Comparison of ENCODE assay signal across 23 mouse cellular contexts in the genomic region with DNA sequence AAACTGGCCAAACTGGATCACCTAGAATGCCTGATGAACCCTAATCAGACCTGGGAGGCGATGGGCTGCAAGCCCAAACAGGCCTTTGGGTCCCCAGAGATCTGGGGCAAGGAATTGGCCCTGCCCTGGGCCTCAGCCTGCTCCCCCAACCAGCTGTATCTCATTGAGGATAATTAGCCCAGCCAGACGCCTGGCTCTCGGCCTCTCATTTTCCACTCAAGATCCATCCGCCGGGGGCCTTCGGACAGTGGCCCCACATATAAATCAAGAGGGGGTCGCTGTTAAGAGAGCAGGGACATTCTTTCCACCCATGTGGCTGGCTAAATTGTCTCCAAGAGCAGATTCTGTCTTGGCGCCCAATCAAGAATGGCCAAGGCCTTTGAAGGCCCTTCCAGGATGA. TPM values are rescaled to one million over a fixed set of nuclear protein-coding genes. Genes with fewer than 3 reads are reported as not detected.
DNase-seq lines count a peak whose midpoint lies in the region; ATAC-seq lines count a peak whose summit lies in the region.
"Had no signal": no experiment of that assay in that cellular context is flagged by ENCODE, and none has a peak within 500 bp of the region (broad histone marks: within the 10 kb centered on the region; RNA-seq: fewer than 3 reads in every experiment).

No protein-coding gene starts in this region.

- no peaks in the 10 kb centered on the region for H3K9me3 ChIP-seq in kidney, embryonic 15.5 days (replicated peaks)
- H3K9me3 ChIP-seq: heart, embryonic 10.5 days; hindbrain, embryonic 15.5 days; neural tube, embryonic 13.5 days had no signal

- no peak overlapping the region for H3K4me2 ChIP-seq in kidney, embryonic 15.5 days
- H3K4me2 ChIP-seq: embryonic facial prominence, embryonic 13.5 days; hindbrain, embryonic 15.5 days; liver, embryonic 11.5 days; neural tube, embryonic 13.5 days had no signal

- no peaks in the 10 kb centered on the region for H3K27me3 ChIP-seq in kidney, embryonic 15.5 days
- H3K27me3 ChIP-seq: embryonic facial prominence, embryonic 13.5 days; hindbrain, embryonic 15.5 days; neural tube, embryonic 13.5 days; Patski had no signal

- peaks cover 15% of the 10 kb centered on the region; the same call in 1 of the 2 replicates for H3K4me1 ChIP-seq in kidney, embryonic 15.5 days
- H3K4me1 ChIP-seq: hindbrain, embryonic 15.5 days; midbrain, embryonic 10.5 days; neural tube, embryonic 13.5 days had no signal

- DNase-seq in kidney, adult 18-20 months: no peak
- DNase-seq in urinary bladder, postnatal 36 days (ENCODE audit: low spot score in 2 of 2): peak; percentile 23 to 36
- DNase-seq in urinary bladder, adult 2 months (ENCODE audit: low spot score): no peak
- peak; percentile 19 to 47 for DNase-seq in kidney, postnatal 25 days
- no peak for DNase-seq in spleen, adult 18-20 months
- no peak for DNase-seq in yolk sac, embryonic 10.5 days (ENCODE audit: low spot score)

- H3K4me3 ChIP-seq in kidney, embryonic 15.5 days (replicated peaks): no peak overlapping the region
- H3K4me3 ChIP-seq: embryonic facial prominence, embryonic 13.5 days; heart, embryonic 10.5 days; hindbrain, embryonic 15.5 days; layer of hippocampus, adult 2 months; midbrain, embryonic 10.5 days; myocyte; neural tube, embryonic 13.5 days had no signal

- H3K36me3 ChIP-seq in kidney, embryonic 15.5 days: no peaks in the 10 kb centered on the region
- H3K36me3 ChIP-seq: embryonic facial prominence, embryonic 13.5 days; G1E; heart, embryonic 10.5 days; hindbrain, embryonic 15.5 days; midbrain, embryonic 10.5 days; neural tube, embryonic 13.5 days had no signal

- WGBS in kidney, embryonic 15.5 days: 64% methylated on average over 8 of the region's 8 CpGs

- H3K27ac ChIP-seq in kidney, embryonic 15.5 days: 0 out of 2 replicates have a peak overlapping the region, but pooled peaks have one; percentile 32
- H3K27ac ChIP-seq: embryonic facial prominence, embryonic 13.5 days; heart, embryonic 10.5 days; hindbrain, embryonic 15.5 days; layer of hippocampus, adult 2 months; midbrain, embryonic 10.5 days; neural tube, embryonic 13.5 days had no signal

- ATAC-seq in kidney, embryonic 15.5 days (replicated peaks; ENCODE audit: low FRiP score): 0 out of 2 replicates have a peak, but pooled peaks have one; percentile 28
- ATAC-seq: forebrain, embryonic 14.5 days; midbrain, embryonic 16.5 days had no signal

- H3K9ac ChIP-seq in kidney, embryonic 15.5 days: no peak overlapping the region
- H3K9ac ChIP-seq: embryonic facial prominence, embryonic 13.5 days; hindbrain, embryonic 15.5 days; neural tube, embryonic 13.5 days had no signal

RNA-seq across cellular contexts. Expression of a gene that starts 11.2 kb away (rescaled TPM):
- polyA plus RNA-seq in kidney, embryonic 15.5 days (2015; fragmentation: Nextera tagmentation; extraction: Ambion mirVana): not detected in 2 replicates
- not detected in 2 replicates for polyA plus RNA-seq in urinary bladder, adult 2 months (2012; rRNA removed)
- polyA plus RNA-seq: embryonic facial prominence, embryonic 13.5 days; forebrain, embryonic 14.5 days; frontal cortex, adult 2 months; G1E; heart, embryonic 10.5 days; heart, postnatal 0 days; hindbrain, embryonic 15.5 days; intestine, embryonic 14.5 days; limb, embryonic 11.5 days; liver, embryonic 11.5 days; midbrain, embryonic 10.5 days; midbrain, embryonic 16.5 days; neural tube, embryonic 13.5 days; Patski had no signal

Comparison
In these comparisons a context has a peak if more than half of its experiments do, and no peak if none do; other contexts are left out.
1. DNase-seq: peak in urinary bladder, postnatal 36 days (2 of 2) and kidney, postnatal 25 days (2 of 2); none in kidney, adult 18-20 months (single experiment), urinary bladder, adult 2 months (single experiment), spleen, adult 18-20 months (0 of 2) and yolk sac, embryonic 10.5 days (single experiment).